Mouse (Mus musculus) CH12.LX (cell line): ENCODE data around the gene Srcap. TPM values are rescaled to one million over a fixed set of nuclear protein-coding genes. Genes with fewer than 3 reads are reported as not detected.
A peak's percentile ranks its signal among the peaks of the same experiment; 100 is the strongest.

ENCODE experiments used
- DNase-seq: peaks from one replicate; pipeline ENCODE4 v3.0.0-alpha.2; 2013; ENCODE audit errors: extremely low read depth
- H3K27ac ChIP-seq: 2 replicates; pipeline ENCODE4 v1.5.1; 2012; ENCODE audit warnings: low read depth, mild to moderate bottlenecking, control low read depth, moderate library complexity; ENCODE audit not compliant: insufficient read depth
- H3K27me3 ChIP-seq: replicated peaks from 2 replicates; pipeline ENCODE3; 2012; ENCODE audit warnings: inconsistent platforms
- H3K36me3 ChIP-seq, 2 experiments: replicated peaks in 1 of 2; 2 replicates each; pipeline versions ENCODE3 to v1.6.1; 2012; ENCODE audit warnings: inconsistent platforms in 1 of 2, low read length in 1 of 2, mild to moderate bottlenecking in 1 of 2, mixed read lengths in 1 of 2, moderate library complexity in 1 of 2; ENCODE audit not compliant: control insufficient read depth in 1 of 2, insufficient read depth in 1 of 2
- H3K4me1 ChIP-seq, 2 experiments: 2 replicates each; pipeline ENCODE4 v1.6.1; 2012; ENCODE audit warnings: inconsistent platforms in 1 of 2, moderate library complexity in 1 of 2; ENCODE audit not compliant: insufficient read depth in 2 of 2, control insufficient read depth in 1 of 2
- H3K4me2 ChIP-seq: 2 replicates; pipeline ENCODE4 v1.6.1; 2012; ENCODE audit warnings: low read depth, mild to moderate bottlenecking, control low read depth; ENCODE audit not compliant: poor library complexity, insufficient read depth, severe bottlenecking
- H3K4me3 ChIP-seq, 3 experiments: fragments of 150-350 bp in 1 of 3; sonication (generic) in 1 of 3; replicated peaks in 1 of 3; 2 replicates each; pipeline versions ENCODE3 to v1.5.1; 2011 to 2012; ENCODE audit warnings: low read depth in 2 of 3, low read length in 2 of 3, mild to moderate bottlenecking in 2 of 3, moderate library complexity in 2 of 3, control low read depth in 1 of 3, improper control_type of control experiment in 1 of 3, inconsistent platforms in 1 of 3, mixed read lengths in 1 of 3; ENCODE audit not compliant: poor library complexity in 1 of 3
- H3K79me2 ChIP-seq: replicated peaks from 2 replicates; pipeline ENCODE4 v1.6.1; 2012; ENCODE audit warnings: mild to moderate bottlenecking, moderate library complexity; ENCODE audit not compliant: control insufficient read depth, poor library complexity, insufficient read depth, severe bottlenecking; ENCODE audit errors: extremely low read depth
- H3K9ac ChIP-seq: 2 replicates; pipeline ENCODE4 v1.6.1; 2012; ENCODE audit warnings: low read depth, mild to moderate bottlenecking, control low read depth, moderate library complexity; ENCODE audit not compliant: insufficient read depth
- H3K9me3 ChIP-seq: replicated peaks from 2 replicates; pipeline ENCODE3; 2012; ENCODE audit warnings: low read length, inconsistent platforms, mixed read lengths
- BHLHE40 ChIP-seq: IDR thresholded peaks from 2 replicates; pipeline ENCODE4 v1.6.1; 2011; ENCODE audit warnings: mild to moderate bottlenecking, low read depth, low read length, improper control_type of control experiment
- CHD2 ChIP-seq: IDR thresholded peaks from 2 replicates; pipeline ENCODE4 v1.6.1; 2011; ENCODE audit warnings: low read length, improper control_type of control experiment
- CTCF ChIP-seq, 2 experiments: IDR thresholded peaks in 1 of 2; conservative IDR thresholded peaks in 1 of 2; 2 replicates each; pipeline ENCODE4 v1.5.1; 2011 to 2012; ENCODE audit warnings: low read depth in 2 of 2, low read length in 2 of 2, improper control_type of control experiment in 1 of 2, inconsistent platforms in 1 of 2, mild to moderate bottlenecking in 1 of 2, moderate library complexity in 1 of 2
- ELF1 ChIP-seq: IDR thresholded peaks from 2 replicates; pipeline ENCODE4 v1.6.1; 2014; ENCODE audit warnings: low read depth, mild to moderate bottlenecking, inconsistent platforms, low read length, improper control_type of control experiment
- EP300 ChIP-seq: IDR thresholded peaks from 2 replicates; pipeline ENCODE4 v1.6.1; 2011; ENCODE audit warnings: low read length, improper control_type of control experiment
- JUN ChIP-seq: IDR thresholded peaks from 2 replicates; pipeline ENCODE4 v1.6.1; 2011; ENCODE audit warnings: low read depth, mild to moderate bottlenecking, low read length, improper control_type of control experiment, moderate library complexity; ENCODE audit not compliant: insufficient read depth
- MAFK ChIP-seq: IDR thresholded peaks from 2 replicates; pipeline ENCODE4 v1.6.1; 2011; ENCODE audit warnings: low read length, improper control_type of control experiment; ENCODE audit not compliant: insufficient replicate concordance
- MAX ChIP-seq: IDR thresholded peaks from 2 replicates; pipeline ENCODE4 v1.6.1; 2011; ENCODE audit warnings: low read length, improper control_type of control experiment
- MEF2A ChIP-seq: IDR thresholded peaks from 2 replicates; pipeline ENCODE4 v1.6.1; 2014; ENCODE audit warnings: low read depth, mild to moderate bottlenecking, inconsistent platforms, low read length, improper control_type of control experiment, borderline replicate concordance
- MXI1 ChIP-seq: IDR thresholded peaks from 2 replicates; pipeline ENCODE4 v1.6.1; 2011; ENCODE audit warnings: mild to moderate bottlenecking, low read depth, low read length, improper control_type of control experiment
- NRF1 ChIP-seq: IDR thresholded peaks from 2 replicates; pipeline ENCODE4 v1.6.1; 2014; ENCODE audit warnings: low read depth, mild to moderate bottlenecking, inconsistent platforms, low read length, improper control_type of control experiment, moderate library complexity
- PAX5 ChIP-seq: IDR thresholded peaks from 2 replicates; pipeline ENCODE4 v1.6.1; 2012; ENCODE audit warnings: low read length, inconsistent platforms, mixed read lengths
- POLR2AphosphoS2 ChIP-seq: IDR thresholded peaks from 2 replicates; pipeline ENCODE4 v1.6.1; 2011; ENCODE audit warnings: low read depth, low read length, improper control_type of control experiment
- RAD21 ChIP-seq: IDR thresholded peaks from 2 replicates; pipeline ENCODE4 v1.6.1; 2011; ENCODE audit warnings: low read depth, mild to moderate bottlenecking, low read length, improper control_type of control experiment, moderate library complexity
- SIN3A ChIP-seq: IDR thresholded peaks from 2 replicates; pipeline ENCODE4 v1.6.1; 2012; ENCODE audit warnings: low read length, improper control_type of control experiment, inconsistent platforms
- SMC3 ChIP-seq: IDR thresholded peaks from 2 replicates; pipeline ENCODE4 v1.6.1; 2011; ENCODE audit warnings: low read depth, low read length, improper control_type of control experiment
- TBP ChIP-seq: conservative IDR thresholded peaks from 2 replicates; pipeline ENCODE4 v1.6.1; 2011; ENCODE audit warnings: low read depth, low read length, improper control_type of control experiment
- USF2 ChIP-seq: conservative IDR thresholded peaks from 2 replicates; pipeline ENCODE4 v1.6.1; 2011; ENCODE audit warnings: low read depth, low read length, improper control_type of control experiment
- ZC3H11A ChIP-seq: IDR thresholded peaks from 2 replicates; pipeline ENCODE4 v1.6.1; 2012; ENCODE audit warnings: low read depth, mild to moderate bottlenecking, inconsistent platforms, low read length, improper control_type of control experiment
- ZMIZ1 ChIP-seq: IDR thresholded peaks from 2 replicates; pipeline ENCODE4 v1.6.1; 2012; ENCODE audit warnings: low read depth, mild to moderate bottlenecking, inconsistent platforms, low read length, improper control_type of control experiment
- dilution Hi-C: fragments of 300-500 bp; cut with MboI; formaldehyde crosslinking; loops from 2 replicates; pipeline ENCODE4 v1.14.3; 2020; ENCODE audit warnings: low sequenced_read_pairs; ENCODE audit not compliant: extremely low pct_unique_long_range_greater_than_20kb, extremely low pct_ligation_motif_present
- in situ Hi-C: fragments of 300-500 bp; cut with MboI; formaldehyde crosslinking; loops from 3 replicates; pipeline ENCODE4 v1.14.3; 2019; ENCODE audit warnings: low sequenced_read_pairs, low pct_ligation_motif_present, low pct_unique_long_range_greater_than_20kb, mixed read lengths
- polyA plus RNA-seq: library from polyadenylated mRNA; unstranded; fragments of >175 nt; gene quantifications from 2 replicates; pipeline ENCODE4 v1.2.1, GENCODE M21; 2012; ENCODE audit warnings: low read depth; ENCODE audit not compliant: insufficient read length
- total RNA-seq, 2 experiments: library from RNA; depleted of rRNA; stranded (reverse); fragments of 300-350 nt in 1 of 2; fragments of >200 nt in 1 of 2; gene quantifications; 2 replicates each; pipeline ENCODE4 v1.2.3; 2012 to 2014

The Srcap gene
- total and polyA plus RNA-seq, 3 experiments = 4.1 to 28.1 (median 19.9) TPM

DNA sequence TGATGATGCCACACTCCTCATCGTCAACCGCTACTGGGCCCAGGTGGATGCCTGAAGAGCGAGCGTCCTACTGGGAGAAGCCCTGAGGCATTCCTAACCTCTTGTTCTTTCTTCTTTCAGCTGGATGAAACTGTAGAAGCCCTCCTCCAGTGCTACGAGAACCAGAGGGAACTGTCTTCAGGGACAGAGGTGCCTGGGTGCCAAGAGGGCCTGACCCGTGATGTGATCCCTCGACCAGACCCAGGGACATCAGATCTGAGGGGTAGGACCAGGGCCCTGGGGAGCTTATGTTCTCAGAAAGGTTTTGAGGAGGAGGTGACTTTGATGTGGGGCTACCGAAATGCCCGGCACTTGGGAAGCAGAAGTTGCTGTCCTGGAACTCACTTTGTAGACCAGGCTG is 77.9 kb downstream of the Srcap start:
- Histone ChIP-seq H3K4me1 (peaks cover 7 to 63% of the 10 kb centered on the region in 2 experiments; a peak in 3 of 4 replicates), H3K27me3 (no peaks in the 10 kb centered on the region), H3K79me2 (peaks cover 13% of the 10 kb centered on the region)
- DNase-seq = no peak
- no peak for TF ChIP-seq MXI1
- no peak for TF ChIP-seq MEF2A
- TF ChIP-seq SIN3A = no peak
- no peak for TF ChIP-seq TBP
- no peak for TF ChIP-seq MAFK
- TF ChIP-seq ZMIZ1 = no peak
- TF ChIP-seq ELF1 = no peak
- TF ChIP-seq JUN = no peak
- no peak for TF ChIP-seq RAD21
- TF ChIP-seq MAX = no peak
- TF ChIP-seq EP300 = no peak
- TF ChIP-seq NRF1 = no peak
- no peak for TF ChIP-seq SMC3
- TF ChIP-seq ZC3H11A = no peak
- TF ChIP-seq PAX5 = no peak
- TF ChIP-seq BHLHE40 = no peak
- no peak for TF ChIP-seq CHD2
- no peak for TF ChIP-seq CTCF (conservative IDR thresholded peaks at IDR 0.05 in 1 of 2, IDR thresholded peaks at IDR 0.05 in 1 of 2; ENCODE audit: low read depth in 2 of 2, low read length in 2 of 2)
- no peak for TF ChIP-seq POLR2AphosphoS2
- TF ChIP-seq, all 38 proteins: peak for 0
- peak overlapping the region; percentile 86 to 97 (median 87) for H3K4me3 ChIP-seq
- dilution Hi-C loops (no loop called here), in situ Hi-C loops (no loop called here)
- 0 out of 2 replicates have a peak overlapping the region, but pooled peaks have one; percentile 86 for H3K9ac ChIP-seq
- no peaks in the 10 kb centered on the region for H3K9me3 ChIP-seq
- no peak overlapping the region for H3K27ac ChIP-seq
- H3K4me2 ChIP-seq = peak overlapping the region; percentile 34
- peaks cover 49 to 68% of the 10 kb centered on the region in 2 experiments for H3K36me3 ChIP-seq

DNA sequence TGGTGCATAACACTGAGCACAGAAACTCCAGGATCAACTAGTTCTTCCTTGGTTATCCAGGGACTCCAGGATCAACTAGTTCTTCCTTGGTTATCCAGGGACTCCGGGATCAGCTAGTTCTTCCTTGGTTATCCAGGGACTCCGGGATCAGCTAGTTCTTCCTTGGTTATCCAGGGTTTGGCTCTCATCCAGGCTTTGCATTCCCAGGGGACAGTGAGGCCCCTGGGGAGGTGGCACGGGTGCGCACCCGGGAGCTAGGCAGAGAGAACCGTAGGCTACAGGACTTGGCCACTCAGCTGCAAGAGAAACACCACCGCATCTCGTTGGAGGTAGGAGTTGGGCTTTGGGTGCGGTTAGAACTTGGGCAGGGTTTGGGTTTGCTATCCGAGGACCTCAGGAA is 79.3 kb downstream of the Srcap start:
- dilution Hi-C loops = no loop called here
- DNase-seq = no peak

More for the DNA sequence above, 79.3 kb downstream of the Srcap start:
- Histone ChIP-seq H3K4me1 (peaks cover 7 to 77% of the 10 kb centered on the region in 2 experiments; a peak in 3 of 4 replicates), H3K36me3 (peaks cover 59 to 68% of the 10 kb centered on the region in 2 experiments), H3K79me2 (peaks cover 13% of the 10 kb centered on the region)
- TF ChIP-seq ELF1 = no peak
- TF ChIP-seq POLR2AphosphoS2 = no peak
- no peak for TF ChIP-seq USF2
- TF ChIP-seq, all 38 proteins: peak for 0
- in situ Hi-C loops = no loop called here
- H3K4me3 ChIP-seq = no peak overlapping the region
- no peaks in the 10 kb centered on the region for H3K9me3 ChIP-seq
- H3K27me3 ChIP-seq = no peaks in the 10 kb centered on the region
- no peak overlapping the region for H3K9ac ChIP-seq
- H3K4me2 ChIP-seq = no peak overlapping the region
- no peak overlapping the region for H3K27ac ChIP-seq
